Mouse (Mus musculus): ENCODE results near the gene Slc26a6. TPM values are rescaled to one million over a fixed set of nuclear protein-coding genes. Genes with fewer than 3 reads are reported as not detected.

Slc26a6 gene
- polyA plus RNA-seq, 1 experiment from 2014 or later = 12.5 TPM

GRCm38 (mm10) chr9:108936418-108937364 lies 83.6 kb downstream of the Slc26a6 start, which contains the start of gene Uqcrc1:
Uqcrc1 (plus strand) TSS chr9:108936633.
- peak within 1 kb of the TSS; percentile 62 for H3K27ac ChIP-seq
- H3K9ac ChIP-seq (replicated peaks) = peak within 1 kb of the TSS; percentile 95
- WGBS = 1% methylated on average over 58 of the region's 58 CpGs
- H3K27me3 ChIP-seq = no peaks in the 10 kb centered on the region
- peak; percentile 91 for ATAC-seq
- no peaks in the 10 kb centered on the region for H3K9me3 ChIP-seq
- H3K4me1 ChIP-seq (replicated peaks) = peaks cover 6% of the 10 kb centered on the region
- H3K4me3 ChIP-seq (replicated peaks) = peak within 1 kb of the TSS; percentile 97
- peaks cover 32% of the 10 kb centered on the region for H3K36me3 ChIP-seq
- peak within 1 kb of the TSS; percentile 93 for H3K4me2 ChIP-seq (replicated peaks)

GRCm38 (mm10) chr9:108945111-108945510 lies 92.0 kb downstream of the Slc26a6 start:
- Histone ChIP-seq H3K27ac (no peak overlapping the region), H3K4me1 (replicated peaks) (no peaks in the 10 kb centered on the region), H3K9me3 (no peaks in the 10 kb centered on the region), H3K27me3 (no peaks in the 10 kb centered on the region), H3K4me2 (replicated peaks) (no peak overlapping the region), H3K4me3 (replicated peaks) (no peak overlapping the region), H3K9ac (replicated peaks) (no peak overlapping the region), H3K36me3 (peaks cover 92% of the 10 kb centered on the region)
- ATAC-seq = no peak
- 85% methylated on average over 9 of the region's 9 CpGs for WGBS

- Histone ChIP-seq H3K9ac (replicated peaks) (no peak overlapping the region), H3K27ac (no peak overlapping the region), H3K4me1 (replicated peaks) (no peaks in the 10 kb centered on the region), H3K4me3 (replicated peaks) (no peak overlapping the region), H3K9me3 (no peaks in the 10 kb centered on the region), H3K27me3 (no peaks in the 10 kb centered on the region), H3K36me3 (peaks cover 95% of the 10 kb centered on the region), H3K4me2 (replicated peaks) (no peak overlapping the region)
- ATAC-seq = no peak
- 90% methylated on average over 5 of the region's 5 CpGs for WGBS
Observed at GRCm38 (mm10) chr9:108945608-108946007, 92.5 kb downstream of the Slc26a6 start.

GRCm38 (mm10) chr9:108949231-108949966 lies 96.3 kb downstream of the Slc26a6 start:
- Histone ChIP-seq H3K4me1 (replicated peaks) (no peaks in the 10 kb centered on the region), H3K27me3 (peaks cover 22% of the 10 kb centered on the region), H3K9ac (replicated peaks) (no peak overlapping the region), H3K27ac (no peak overlapping the region), H3K4me3 (replicated peaks) (no peak overlapping the region), H3K9me3 (no peaks in the 10 kb centered on the region), H3K36me3 (peaks cover 68% of the 10 kb centered on the region), H3K4me2 (replicated peaks) (no peak overlapping the region)
- 84% methylated on average over 13 of the region's 13 CpGs for whole genome bisulfite sequencing
- no peak for ATAC-seq

GRCm38 (mm10) chr9:108949967-108950728 lies 97.1 kb downstream of the Slc26a6 start:
- 93% methylated on average over 9 of the region's 9 CpGs for WGBS
- H3K36me3 ChIP-seq = peaks cover 60% of the 10 kb centered on the region
- H3K4me3 ChIP-seq (replicated peaks) = no peak overlapping the region
- no peaks in the 10 kb centered on the region for H3K9me3 ChIP-seq
- no peaks in the 10 kb centered on the region for H3K4me1 ChIP-seq (replicated peaks)
- H3K4me2 ChIP-seq (replicated peaks) = no peak overlapping the region
- no peak overlapping the region for H3K9ac ChIP-seq (replicated peaks)
- peaks cover 25% of the 10 kb centered on the region for H3K27me3 ChIP-seq
- ATAC-seq = no peak
- peak overlapping the region; percentile 44; the same call in 1 of the 2 replicates for H3K27ac ChIP-seq

- Histone ChIP-seq H3K4me1 (replicated peaks) (no peaks in the 10 kb centered on the region), H3K4me2 (replicated peaks) (no peak within 1 kb of the TSS), H3K9me3 (no peaks in the 10 kb centered on the region), H3K9ac (replicated peaks) (no peak within 1 kb of the TSS; the same call in 1 of the 2 replicates), H3K36me3 (peaks cover 30% of the 10 kb centered on the region), H3K27me3 (peaks cover 25% of the 10 kb centered on the region), H3K4me3 (replicated peaks) (no peak within 1 kb of the TSS), H3K27ac (no peak within 1 kb of the TSS)
- no peak for ATAC-seq
- WGBS = 10% methylated on average over 15 of the region's 15 CpGs
Observed at GRCm38 (mm10) chr9:108953081-108953636, 100.1 kb downstream of the Slc26a6 start, which contains the start of gene Col7a1. Col7a1 (plus strand) TSS chr9:108953586.

- Histone ChIP-seq H3K4me1 (replicated peaks) (no peaks in the 10 kb centered on the region), H3K4me2 (replicated peaks) (no peak overlapping the region), H3K27ac (no peak overlapping the region), H3K9ac (replicated peaks) (no peak overlapping the region), H3K4me3 (replicated peaks) (no peak overlapping the region), H3K9me3 (no peaks in the 10 kb centered on the region), H3K36me3 (peaks cover 9% of the 10 kb centered on the region), H3K27me3 (peaks cover 25% of the 10 kb centered on the region)
- WGBS = 92% methylated on average over 11 of the region's 11 CpGs
- ATAC-seq = no peak
Observed at GRCm38 (mm10) chr9:108955241-108955640, 102.2 kb downstream of the Slc26a6 start.

- WGBS = 91% methylated on average over 11 of the region's 11 CpGs
- Histone ChIP-seq H3K4me1 (replicated peaks) (no peaks in the 10 kb centered on the region), H3K9ac (replicated peaks) (no peak overlapping the region), H3K9me3 (no peaks in the 10 kb centered on the region), H3K27ac (no peak overlapping the region), H3K4me2 (replicated peaks) (no peak overlapping the region), H3K36me3 (peaks cover 3% of the 10 kb centered on the region), H3K4me3 (replicated peaks) (no peak overlapping the region), H3K27me3 (peaks cover 25% of the 10 kb centered on the region)
- no peak for ATAC-seq
Observed at GRCm38 (mm10) chr9:108955846-108956245, 102.8 kb downstream of the Slc26a6 start.

Small RNA genes lying within 50 kb of the gene (microRNA-seq; reads per million reads assigned to microRNA genes)
- gene Gm23156 = not detected

Other genes starting within 250 kb of the Slc26a6 start
- gene Arih2, start 203.9 kb upstream of the Slc26a6 start, polyA plus RNA-seq (2015; fragmentation: Nextera tagmentation; extraction: Ambion mirVana) = 53.6 and 54.0 TPM in 2 replicates
- 39.5 and 40.5 TPM in 2 replicates for gene Slc25a20, start 191.2 kb upstream of the Slc26a6 start, polyA plus RNA-seq (2015; fragmentation: Nextera tagmentation; extraction: Ambion mirVana)
- gene Prkar2a, start 164.0 kb upstream of the Slc26a6 start, polyA plus RNA-seq (2015; fragmentation: Nextera tagmentation; extraction: Ambion mirVana) = 49.3 and 54.0 TPM in 2 replicates
- gene Ip6k2, start 69.5 kb upstream of the Slc26a6 start, polyA plus RNA-seq (2015; fragmentation: Nextera tagmentation; extraction: Ambion mirVana) = 217 and 238 TPM in 2 replicates
- gene Nckipsd, start 44.9 kb upstream of the Slc26a6 start, polyA plus RNA-seq (2015; fragmentation: Nextera tagmentation; extraction: Ambion mirVana) = 20.9 and 29.5 TPM in 2 replicates
- 17.7 and 18.0 TPM in 2 replicates for gene Celsr3, start 27.0 kb upstream of the Slc26a6 start, polyA plus RNA-seq (2015; fragmentation: Nextera tagmentation; extraction: Ambion mirVana)
- gene Tmem89, start 61.3 kb downstream of the Slc26a6 start, polyA plus RNA-seq (2015; fragmentation: Nextera tagmentation; extraction: Ambion mirVana) = 0.46 TPM in 1 of 2 replicates, not detected in the other
- gene Uqcrc1, start 83.3 kb downstream of the Slc26a6 start, polyA plus RNA-seq (2015; fragmentation: Nextera tagmentation; extraction: Ambion mirVana) = 366 and 383 TPM in 2 replicates
- 1.7 and 1.8 TPM in 2 replicates for gene Col7a1, start 100.3 kb downstream of the Slc26a6 start, polyA plus RNA-seq (2015; fragmentation: Nextera tagmentation; extraction: Ambion mirVana)
- gene Ucn2, start 132.7 kb downstream of the Slc26a6 start, polyA plus RNA-seq (2015; fragmentation: Nextera tagmentation; extraction: Ambion mirVana) = not detected in 2 replicates
- gene Pfkfb4, start 138.5 kb downstream of the Slc26a6 start, polyA plus RNA-seq (2015; fragmentation: Nextera tagmentation; extraction: Ambion mirVana) = 24.4 and 30.6 TPM in 2 replicates
- gene Shisa5, start 185.3 kb downstream of the Slc26a6 start, polyA plus RNA-seq (2015; fragmentation: Nextera tagmentation; extraction: Ambion mirVana) = 43.7 and 44.3 TPM in 2 replicates
- 13.6 and 14.5 TPM in 2 replicates for gene Trex1, start 206.5 kb downstream of the Slc26a6 start, polyA plus RNA-seq (2015; fragmentation: Nextera tagmentation; extraction: Ambion mirVana)
- 31.0 and 31.7 TPM in 2 replicates for gene Atrip, start 220.8 kb downstream of the Slc26a6 start, polyA plus RNA-seq (2015; fragmentation: Nextera tagmentation; extraction: Ambion mirVana)
- gene Ccdc51, start 229.2 kb downstream of the Slc26a6 start, polyA plus RNA-seq (2015; fragmentation: Nextera tagmentation; extraction: Ambion mirVana) = 12.8 and 14.6 TPM in 2 replicates
- gene Tma7, start 229.3 kb downstream of the Slc26a6 start, polyA plus RNA-seq (2015; fragmentation: Nextera tagmentation; extraction: Ambion mirVana) = 724 and 757 TPM in 2 replicates
- 28.2 and 33.3 TPM in 2 replicates for gene Plxnb1, start 242.1 kb downstream of the Slc26a6 start, polyA plus RNA-seq (2015; fragmentation: Nextera tagmentation; extraction: Ambion mirVana)

Data from midbrain, embryonic 13.5 days (tissue).